Comparison of ENCODE assay signal across 9 mouse cellular contexts in the genomic region with DNA sequence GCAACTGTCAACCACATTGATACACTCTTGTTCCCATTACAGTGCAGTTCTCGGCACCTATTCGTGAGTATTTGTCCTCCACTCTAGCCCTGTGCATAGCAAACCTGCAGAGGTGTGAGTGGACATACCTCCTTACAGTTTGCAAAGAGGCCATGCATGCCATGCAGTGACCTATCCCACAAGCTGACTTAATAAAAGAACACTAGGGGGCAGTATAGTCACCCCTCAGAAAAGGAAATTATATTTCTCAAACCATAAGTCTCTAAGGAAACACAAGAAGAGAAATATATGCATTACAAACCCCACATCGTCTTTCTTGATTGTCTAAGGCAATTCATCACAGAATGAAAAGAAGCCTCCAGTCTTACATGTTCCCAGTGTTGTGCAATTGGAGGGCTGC. TPM values are rescaled to one million over a fixed set of nuclear protein-coding genes. Genes with fewer than 3 reads are reported as not detected.
DNase-seq lines count a peak whose midpoint lies in the region; ATAC-seq and TF ChIP-seq lines count a peak whose summit lies in the region.
"Had no signal": no experiment of that assay in that cellular context is flagged by ENCODE, and none has a peak within 500 bp of the region (broad histone marks: within the 10 kb centered on the region; RNA-seq: fewer than 3 reads in every experiment).

No protein-coding gene starts in this region.

- no peak overlapping the region for H3K27ac ChIP-seq in forebrain, embryonic 14.5 days (ENCODE audit: low read depth, low read length)
- H3K27ac ChIP-seq in forebrain, embryonic 11.5 days (ENCODE audit: low read depth, low read length), result no peak overlapping the region
- H3K27ac ChIP-seq in liver, postnatal 0 days (ENCODE audit: low read depth), result no peak overlapping the region
- H3K27ac ChIP-seq in liver, embryonic 12.5 days, result no peak overlapping the region
- H3K27ac ChIP-seq: lung, embryonic 15.5 days had no signal

- no peaks in the 10 kb centered on the region for H3K9me3 ChIP-seq in forebrain, embryonic 14.5 days (replicated peaks; ENCODE audit: control insufficient read depth, low read length)
- no peaks in the 10 kb centered on the region; the same call in 1 of the 2 replicates for H3K9me3 ChIP-seq in forebrain, embryonic 11.5 days (ENCODE audit: control insufficient read depth, low read length)
- peaks cover 3% of the 10 kb centered on the region; the same call in 1 of the 2 replicates for H3K9me3 ChIP-seq in liver, postnatal 0 days (ENCODE audit: low read length)
- H3K9me3 ChIP-seq in liver, embryonic 12.5 days (replicated peaks), result no peaks in the 10 kb centered on the region
- H3K9me3 ChIP-seq: lung, embryonic 15.5 days had no signal

- no peak overlapping the region for H3K4me2 ChIP-seq in forebrain, embryonic 14.5 days (ENCODE audit: low read length)
- H3K4me2 ChIP-seq in forebrain, embryonic 11.5 days (ENCODE audit: low read depth, low read length, severe bottlenecking), result no peak overlapping the region
- H3K4me2 ChIP-seq in liver, postnatal 0 days (ENCODE audit: low read depth, low read length), result no peak overlapping the region
- H3K4me2 ChIP-seq in liver, embryonic 12.5 days, result no peak overlapping the region
- H3K4me2 ChIP-seq: lung, embryonic 15.5 days had no signal

- 59% methylated on average over 3 of the region's 3 CpGs for WGBS in forebrain, embryonic 14.5 days
- whole genome bisulfite sequencing in forebrain, embryonic 11.5 days, result 66% methylated on average over 3 of the region's 3 CpGs
- WGBS in liver, postnatal 0 days (ENCODE audit: insufficient replicate concordance), result 35% methylated on average over 3 of the region's 3 CpGs
- 22% methylated on average over 3 of the region's 3 CpGs for WGBS in liver, embryonic 12.5 days (ENCODE audit: insufficient replicate concordance)

- ATAC-seq in forebrain, embryonic 14.5 days, result no peak
- ATAC-seq in forebrain, embryonic 11.5 days (replicated peaks; ENCODE audit: low FRiP score), result no peak
- no peak for ATAC-seq in liver, postnatal 0 days
- ATAC-seq in liver, embryonic 12.5 days, result no peak

- DNase-seq in forebrain, embryonic 14.5 days (ENCODE audit: low spot score), result peak; percentile 74
- no peak for DNase-seq in forebrain, embryonic 11.5 days (ENCODE audit: low spot score)
- no peak for DNase-seq in liver, postnatal 0 days
- peak; percentile 75 for DNase-seq in brain, embryonic 14.5 days (ENCODE audit: low read depth)
- DNase-seq in retina, embryonic 14.5 days (ENCODE audit: low spot score), result peak; percentile 83
- DNase-seq in left cerebral cortex, adult 11 months (ENCODE audit: low spot score), result no peak
- no peak for DNase-seq in ovary, postnatal 10 days (ENCODE audit: low spot score)

- peak; percentile 74 for TF ChIP-seq CTCF in liver, postnatal 0 days (IDR thresholded peaks at IDR 0.05; ENCODE audit: low read depth)
- TF ChIP-seq CTCF in brain, embryonic 14.5 days (IDR thresholded peaks at IDR 0.05; ENCODE audit: borderline replicate concordance, extremely low read depth, insufficient read depth, insufficient read length), result peak; percentile 40; the same call in 1 of the 2 replicates

- no peaks in the 10 kb centered on the region for H3K36me3 ChIP-seq in forebrain, embryonic 14.5 days (ENCODE audit: control insufficient read depth, insufficient read depth, low read length)
- no peaks in the 10 kb centered on the region for H3K36me3 ChIP-seq in forebrain, embryonic 11.5 days (ENCODE audit: control insufficient read depth, insufficient read depth, low read length)
- no peaks in the 10 kb centered on the region for H3K36me3 ChIP-seq in liver, postnatal 0 days (replicated peaks; ENCODE audit: insufficient read depth, low read length)
- H3K36me3 ChIP-seq in liver, embryonic 12.5 days, result no peaks in the 10 kb centered on the region
- H3K36me3 ChIP-seq: lung, embryonic 15.5 days had no signal

- H3K4me3 ChIP-seq in forebrain, embryonic 14.5 days (ENCODE audit: low read depth, low read length), result no peak overlapping the region
- no peak overlapping the region for H3K4me3 ChIP-seq in forebrain, embryonic 11.5 days (ENCODE audit: low read depth, low read length)
- no peak overlapping the region for H3K4me3 ChIP-seq in liver, postnatal 0 days (ENCODE audit: low read depth, low read length)
- no peak overlapping the region for H3K4me3 ChIP-seq in liver, embryonic 12.5 days
- H3K4me3 ChIP-seq: lung, embryonic 15.5 days had no signal

- TF ChIP-seq EP300 in liver, postnatal 0 days (IDR thresholded peaks at IDR 0.05; ENCODE audit: low read depth), result no peak

- H3K27me3 ChIP-seq in forebrain, embryonic 14.5 days (replicated peaks; ENCODE audit: control insufficient read depth, insufficient read depth, low read length), result no peaks in the 10 kb centered on the region
- H3K27me3 ChIP-seq in forebrain, embryonic 11.5 days (ENCODE audit: control insufficient read depth, insufficient read depth, low read length), result no peaks in the 10 kb centered on the region
- H3K27me3 ChIP-seq in liver, postnatal 0 days (ENCODE audit: insufficient read depth, low read length), result no peaks in the 10 kb centered on the region
- H3K27me3 ChIP-seq in liver, embryonic 12.5 days (replicated peaks), result no peaks in the 10 kb centered on the region
- H3K27me3 ChIP-seq: lung, embryonic 15.5 days had no signal

- no peaks in the 10 kb centered on the region for H3K4me1 ChIP-seq in forebrain, embryonic 14.5 days (ENCODE audit: control insufficient read depth, insufficient read depth, low read length)
- no peaks in the 10 kb centered on the region for H3K4me1 ChIP-seq in forebrain, embryonic 11.5 days (replicated peaks; ENCODE audit: control insufficient read depth, insufficient read depth, low read length)
- no peaks in the 10 kb centered on the region for H3K4me1 ChIP-seq in liver, postnatal 0 days (ENCODE audit: insufficient read depth)
- H3K4me1 ChIP-seq in liver, embryonic 12.5 days, result no peaks in the 10 kb centered on the region
- H3K4me1 ChIP-seq: lung, embryonic 15.5 days had no signal

- H3K9ac ChIP-seq in forebrain, embryonic 14.5 days (ENCODE audit: low read length), result no peak overlapping the region
- H3K9ac ChIP-seq in forebrain, embryonic 11.5 days (ENCODE audit: low read length), result no peak overlapping the region
- H3K9ac ChIP-seq in liver, postnatal 0 days (replicated peaks), result no peak overlapping the region
- H3K9ac ChIP-seq in liver, embryonic 12.5 days, result no peak overlapping the region
- H3K9ac ChIP-seq: lung, embryonic 15.5 days had no signal

- no peak for TF ChIP-seq POLR2A in brain, embryonic 14.5 days (IDR thresholded peaks at IDR 0.05; ENCODE audit: borderline replicate concordance, extremely low read depth, insufficient read depth, insufficient read length, poor library complexity, severe bottlenecking)

RNA-seq across cellular contexts. Expression of a gene that starts 37.3 kb away (rescaled TPM):
- not detected in 2 replicates for polyA plus RNA-seq in forebrain, embryonic 14.5 days (2014; fragmentation: Nextera tagmentation; extraction: Ambion mirVana)
- polyA plus RNA-seq in forebrain, embryonic 11.5 days (2014; fragmentation: Nextera tagmentation; extraction: Ambion mirVana), result not detected in 2 replicates
- not detected in 2 replicates for polyA plus RNA-seq in liver, postnatal 0 days (2015; fragmentation: Nextera tagmentation; extraction: Ambion mirVana)
- polyA plus RNA-seq in liver, embryonic 12.5 days (2016; fragmentation: Nextera tagmentation; extraction: Ambion mirVana), result not detected in 2 replicates
- not detected in 2 replicates for polyA plus RNA-seq in brain, embryonic 14.5 days (2012; rRNA removed)
- polyA plus RNA-seq: lung, embryonic 15.5 days had no signal

RNA-seq across cellular contexts. Expression of a gene that starts 41.2 kb away (rescaled TPM):
- 3.7 and 4.2 TPM in 2 replicates for polyA plus RNA-seq in forebrain, embryonic 14.5 days (2014; fragmentation: Nextera tagmentation; extraction: Ambion mirVana)
- polyA plus RNA-seq in forebrain, embryonic 11.5 days (2014; fragmentation: Nextera tagmentation; extraction: Ambion mirVana), result 1.5 and 2.1 TPM in 2 replicates
- polyA plus RNA-seq in liver, postnatal 0 days (2015; fragmentation: Nextera tagmentation; extraction: Ambion mirVana), result 0.08 TPM in 1 of 2 replicates, not detected in the other
- polyA plus RNA-seq in liver, embryonic 12.5 days (2016; fragmentation: Nextera tagmentation; extraction: Ambion mirVana), result 0.18 and 0.31 TPM in 2 replicates
- 9.9 and 10.4 TPM in 2 replicates for polyA plus RNA-seq in brain, embryonic 14.5 days (2012; rRNA removed)

Comparison
In these comparisons a context has a peak if more than half of its experiments do, and no peak if none do; other contexts are left out.
1. DNase-seq: peak in forebrain, embryonic 14.5 days (single experiment), brain, embryonic 14.5 days (single experiment) and retina, embryonic 14.5 days (single experiment); none in forebrain, embryonic 11.5 days (single experiment), liver, postnatal 0 days (single experiment), left cerebral cortex, adult 11 months (single experiment) and ovary, postnatal 10 days (single experiment).